Mouse (Mus musculus): Measurements from ENCODE around the gene Nr1h4.

DNA sequence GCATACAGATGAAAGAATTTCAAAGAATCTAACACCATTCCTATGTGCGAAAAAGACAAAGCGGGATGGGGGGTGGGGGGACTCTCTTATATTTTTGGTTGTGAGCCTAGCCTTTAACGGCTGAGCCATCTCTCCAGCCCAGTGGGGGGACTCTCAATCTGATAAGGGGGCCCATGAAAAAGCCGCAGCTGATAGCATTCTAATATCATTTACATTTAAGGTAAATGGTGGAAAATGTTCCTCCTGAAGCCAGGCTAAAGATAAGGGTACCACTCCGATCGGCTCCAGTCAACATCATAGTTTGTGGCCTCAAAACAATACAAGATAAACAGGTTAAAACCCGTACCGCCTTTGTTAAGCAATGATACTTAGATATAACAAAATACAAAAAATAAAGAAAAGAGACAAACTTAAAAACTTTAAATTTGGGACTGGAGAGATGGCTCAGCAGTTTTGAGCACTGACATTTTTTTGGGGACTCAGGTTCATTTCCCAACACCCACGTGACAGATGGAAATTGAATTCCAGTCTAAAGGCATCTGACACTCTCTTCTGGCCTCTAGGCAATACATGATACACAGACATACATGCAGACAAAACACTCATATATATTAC lies 110.1 kb downstream of the Nr1h4 start:
- no peak for TF ChIP-seq POLR2A (IDR thresholded peaks at IDR 0.05; ENCODE audit: low read depth, low read length)
- no peak for TF ChIP-seq CTCF (IDR thresholded peaks at IDR 0.05; ENCODE audit: extremely low read depth, insufficient read depth, insufficient read length, insufficient replicate concordance)

Measured in spleen, adult 2 months (tissue).